Mouse (Mus musculus): ENCODE data around the gene Hoxd10. TPM values are rescaled to one million over a fixed set of nuclear protein-coding genes. Genes with fewer than 3 reads are reported as not detected.

Hoxd10 gene
- polyA plus RNA-seq, 3 experiments from 2014 or later, result not detected

DNA sequence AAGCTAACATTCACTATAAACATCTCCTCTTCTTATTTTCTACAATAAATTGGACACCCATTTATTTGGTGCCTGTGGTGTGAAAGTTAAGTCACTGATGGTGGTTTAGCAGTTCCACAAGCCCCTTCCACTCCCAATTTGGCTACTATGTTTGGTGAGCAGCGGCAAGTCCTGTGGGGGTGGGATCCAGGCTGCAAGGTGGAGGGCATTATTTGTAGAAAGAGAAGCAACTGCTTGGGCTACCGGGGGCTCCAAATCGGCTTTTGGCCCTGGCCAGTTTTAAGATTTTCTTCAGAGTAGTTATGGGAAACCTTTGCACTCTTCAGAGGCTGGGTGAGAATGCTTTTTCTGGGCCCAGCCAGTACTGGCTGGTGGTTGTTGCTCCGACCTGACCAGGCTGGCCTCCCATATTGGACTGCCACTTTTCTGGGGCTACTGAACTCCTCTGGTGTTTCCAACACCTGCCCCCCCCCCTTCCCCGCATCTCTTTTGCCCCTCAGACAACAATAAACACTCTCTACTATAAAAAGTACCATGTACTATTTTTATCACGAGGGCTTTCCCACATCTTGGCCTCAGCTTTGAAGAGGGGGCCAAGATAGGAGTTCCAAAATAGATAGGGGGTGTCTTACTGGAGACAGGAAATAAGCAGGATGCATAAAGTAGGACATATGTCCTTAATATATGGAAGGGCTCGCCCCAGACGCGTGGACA, 40.2 kb downstream of the Hoxd10 start:
- ATAC-seq, result no peak

DNA sequence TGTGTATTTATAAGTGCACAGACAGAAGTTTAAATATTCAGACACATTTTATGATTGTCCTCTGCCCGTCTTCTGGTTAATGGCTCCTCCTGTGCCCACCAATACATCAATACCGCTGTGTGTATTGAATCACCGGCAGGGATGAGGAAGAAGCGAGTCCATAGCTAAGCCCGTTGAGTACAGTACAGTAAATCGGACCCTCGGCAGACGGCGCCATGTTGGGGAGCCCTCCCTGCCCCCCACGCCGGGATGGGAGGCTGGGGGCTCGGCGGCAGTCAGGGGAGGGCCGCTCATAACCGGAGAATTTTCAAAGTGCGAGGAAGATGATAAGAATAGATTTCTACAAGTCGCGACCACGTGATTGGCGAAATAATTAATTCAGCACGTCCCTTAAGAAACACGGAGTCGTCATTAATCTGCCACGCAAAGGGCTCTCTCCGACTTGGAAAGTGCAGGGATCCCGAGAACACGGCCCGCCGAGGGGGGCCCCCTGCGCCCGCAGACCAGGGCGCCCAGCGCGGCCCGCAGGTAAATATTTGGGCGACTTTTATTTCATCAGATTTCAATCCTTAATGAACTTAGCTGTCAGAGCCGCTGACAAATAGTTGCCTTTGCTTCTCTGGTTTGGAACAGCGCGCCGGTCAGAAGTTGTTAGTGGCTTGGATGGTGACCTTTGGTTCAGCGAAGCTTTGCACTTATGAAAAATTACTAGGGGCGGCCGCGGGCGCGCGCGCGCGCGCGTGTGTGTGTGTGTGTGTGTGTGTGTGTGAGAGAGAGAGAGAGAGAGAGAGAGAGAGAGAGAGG, 41.0 kb downstream of the Hoxd10 start:
- no peak for ATAC-seq

- ATAC-seq, result no peak
These were observed 41.6 kb downstream of the Hoxd10 start for GRCm38 (mm10) chr2:74733317-74733661.

GRCm38 (mm10) chr2:74733765-74734164, 42.0 kb downstream of the Hoxd10 start:
- ATAC-seq, result no peak

GRCm38 (mm10) chr2:74734451-74734850, 42.7 kb downstream of the Hoxd10 start:
- no peak for ATAC-seq

- ATAC-seq, result no peak
These were observed 43.5 kb downstream of the Hoxd10 start for GRCm38 (mm10) chr2:74734996-74735811.

GRCm38 (mm10) chr2:74735851-74736687, 44.3 kb downstream of the Hoxd10 start:
- ATAC-seq, result no peak

DNA sequence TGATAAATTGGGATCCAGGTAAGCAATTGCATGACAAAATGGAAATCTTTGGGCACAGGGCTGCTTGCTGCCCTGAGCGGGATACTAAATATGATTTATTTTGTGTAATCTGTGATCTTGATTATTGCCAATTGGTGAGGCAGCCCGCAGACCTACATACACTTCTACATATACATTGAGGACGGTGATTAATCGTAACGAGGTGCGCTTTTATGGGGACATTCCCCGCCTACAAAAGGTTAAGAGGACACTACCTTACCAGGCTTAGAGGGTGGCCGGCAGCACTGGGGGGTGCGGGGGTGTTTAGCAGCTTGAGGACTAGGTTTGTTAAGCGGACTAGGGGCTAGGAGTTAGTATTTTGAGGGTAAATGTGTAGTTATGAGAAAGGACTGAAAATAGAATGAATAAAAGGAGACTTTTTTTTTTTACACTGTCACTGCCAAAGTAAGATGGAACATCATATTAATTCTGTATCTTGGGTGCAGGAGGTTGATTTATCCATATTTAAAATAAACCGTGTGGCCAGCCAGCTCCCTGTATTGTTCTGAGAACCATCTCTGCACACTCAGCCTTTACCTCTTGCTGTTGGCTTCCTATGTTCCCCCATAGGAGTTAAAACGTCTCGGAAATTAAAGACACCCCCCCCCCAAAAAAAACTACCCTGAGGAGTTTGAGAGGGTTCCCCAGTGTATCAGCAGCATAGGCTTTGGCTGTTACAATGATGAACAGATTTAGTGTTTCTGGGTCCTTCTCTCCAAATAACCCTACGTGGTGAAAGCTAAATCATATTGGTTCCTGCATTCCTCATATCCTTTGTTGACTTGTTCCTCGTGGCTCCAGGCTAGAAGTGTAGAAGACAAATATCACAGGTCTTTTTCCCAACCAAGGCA, 45.2 kb downstream of the Hoxd10 start:
- ATAC-seq, result no peak

DNA sequence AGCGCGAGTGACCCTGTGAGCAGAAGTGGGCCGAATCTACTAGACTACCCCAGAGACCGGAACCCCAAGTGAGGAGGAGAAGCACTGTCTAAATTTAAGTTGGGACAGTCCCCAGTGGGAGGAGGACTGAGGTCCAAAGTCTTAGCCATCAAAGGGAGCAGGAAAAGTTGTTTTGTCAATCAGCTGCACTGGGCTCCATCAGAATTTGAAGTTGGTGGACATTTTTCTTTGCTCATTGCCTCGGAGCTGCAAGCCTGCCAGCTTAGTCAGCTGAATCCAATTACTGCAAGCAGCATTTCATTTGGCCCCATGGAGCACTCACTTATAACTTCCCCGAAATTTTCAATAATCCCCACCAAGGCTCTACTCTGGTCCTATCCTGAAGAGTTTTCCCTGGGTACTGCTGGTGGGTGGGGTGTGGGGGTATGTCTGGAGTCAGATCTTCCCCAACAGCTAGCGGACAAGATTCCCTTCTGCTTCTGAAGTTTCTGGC, 45.9 kb downstream of the Hoxd10 start:
- no peak for ATAC-seq

DNA sequence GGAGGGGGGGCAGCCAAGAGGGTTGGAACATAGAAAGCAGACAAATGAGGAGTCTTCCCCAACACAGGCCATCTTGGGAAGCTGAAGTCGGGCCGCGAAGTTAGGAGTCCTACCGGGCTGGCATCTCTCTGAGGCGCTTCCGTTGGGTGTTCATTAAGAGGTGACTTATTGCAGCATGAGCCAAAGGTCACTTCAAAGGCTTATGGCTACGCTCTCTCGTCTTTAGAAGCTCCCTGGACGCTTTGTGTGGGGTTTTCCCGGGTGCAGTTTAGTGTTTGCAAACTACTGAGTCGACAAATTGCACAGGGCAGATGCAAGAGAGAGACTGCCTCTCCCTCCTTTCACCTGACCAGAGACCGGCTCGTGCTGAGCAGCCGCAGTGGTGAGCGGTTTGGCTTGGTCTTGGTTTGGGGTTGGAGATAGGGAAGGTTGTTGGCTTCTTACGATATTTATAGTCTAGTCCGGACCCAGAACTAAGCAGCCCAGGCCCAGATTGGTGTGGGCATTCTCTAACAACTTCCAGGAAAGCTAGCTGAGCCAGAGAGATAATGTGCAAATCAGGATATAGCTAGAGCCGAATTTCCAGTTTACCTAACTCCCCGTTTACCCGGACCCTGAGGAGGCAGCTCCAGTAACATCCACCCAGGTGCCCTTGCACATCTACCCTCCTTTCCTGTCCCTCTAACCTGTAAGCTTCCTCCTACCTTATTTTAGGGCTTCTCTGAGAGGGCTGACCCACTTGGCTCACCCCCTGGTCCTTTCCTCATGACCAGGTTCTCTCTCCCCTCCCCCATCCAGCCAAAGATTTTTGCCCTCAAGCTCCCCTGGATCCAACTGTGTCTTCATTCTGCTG, 47.1 kb downstream of the Hoxd10 start:
- ATAC-seq, result no peak

- no peak for ATAC-seq
These were observed 47.7 kb downstream of the Hoxd10 start for GRCm38 (mm10) chr2:74739476-74739800.

DNA sequence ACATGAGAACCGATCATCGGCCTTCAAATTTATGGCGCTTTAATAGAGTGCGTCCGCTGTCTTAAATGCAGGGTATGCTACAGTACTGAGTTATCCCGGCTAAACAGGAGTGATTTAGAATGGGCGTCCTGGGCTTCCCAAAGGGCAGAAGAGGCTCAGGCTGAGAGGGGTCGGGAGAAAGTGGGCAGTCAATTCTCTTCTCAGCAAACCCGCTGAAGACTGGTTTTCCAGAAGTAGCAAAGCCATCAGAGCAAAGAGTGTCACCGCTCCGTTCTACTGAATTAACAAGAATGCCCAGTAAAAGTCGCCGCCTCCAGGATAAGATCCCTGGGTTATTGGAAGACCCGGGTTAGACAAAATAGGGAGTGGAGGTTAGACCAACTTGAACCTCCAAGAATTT, 48.1 kb downstream of the Hoxd10 start:
- no peak for ATAC-seq

DNA sequence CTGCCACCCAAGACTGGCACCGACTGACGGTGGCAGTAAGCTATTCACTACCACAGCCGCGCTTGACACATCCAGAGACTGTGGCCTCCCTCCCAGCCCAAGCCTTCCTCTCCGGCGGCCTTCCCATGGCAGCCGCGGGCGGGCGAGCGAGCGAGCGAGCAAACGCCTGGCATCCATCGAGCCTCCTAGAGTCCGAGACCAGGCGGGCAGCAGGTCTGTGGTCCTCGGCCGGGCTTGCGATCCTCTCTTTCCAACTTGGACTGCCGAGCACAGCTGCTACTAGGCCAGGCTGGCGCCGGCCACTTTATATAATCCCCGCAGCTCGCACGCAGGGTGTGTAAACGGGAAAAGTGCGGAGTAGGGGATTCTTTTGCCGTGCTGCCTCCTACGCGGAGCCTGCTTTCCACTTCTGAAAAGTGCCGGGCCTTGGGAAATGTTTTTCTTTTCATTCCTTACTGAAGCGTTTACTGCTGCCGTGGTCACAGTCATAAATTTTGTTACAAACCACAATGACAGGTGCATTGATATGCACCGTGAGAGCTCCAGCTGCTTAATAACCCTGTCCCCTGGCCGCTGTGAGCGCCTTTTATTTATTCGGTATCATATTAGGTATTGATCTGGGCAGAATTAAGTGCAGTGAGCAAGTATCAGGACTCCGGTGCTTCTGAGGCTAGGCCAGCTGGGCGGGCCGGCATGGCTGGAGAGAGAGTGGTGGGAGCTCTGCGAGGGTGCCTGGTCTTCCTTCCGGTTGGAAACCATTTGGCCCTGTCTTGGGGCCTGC, 48.8 kb downstream of the Hoxd10 start:
- ATAC-seq, result no peak

DNA sequence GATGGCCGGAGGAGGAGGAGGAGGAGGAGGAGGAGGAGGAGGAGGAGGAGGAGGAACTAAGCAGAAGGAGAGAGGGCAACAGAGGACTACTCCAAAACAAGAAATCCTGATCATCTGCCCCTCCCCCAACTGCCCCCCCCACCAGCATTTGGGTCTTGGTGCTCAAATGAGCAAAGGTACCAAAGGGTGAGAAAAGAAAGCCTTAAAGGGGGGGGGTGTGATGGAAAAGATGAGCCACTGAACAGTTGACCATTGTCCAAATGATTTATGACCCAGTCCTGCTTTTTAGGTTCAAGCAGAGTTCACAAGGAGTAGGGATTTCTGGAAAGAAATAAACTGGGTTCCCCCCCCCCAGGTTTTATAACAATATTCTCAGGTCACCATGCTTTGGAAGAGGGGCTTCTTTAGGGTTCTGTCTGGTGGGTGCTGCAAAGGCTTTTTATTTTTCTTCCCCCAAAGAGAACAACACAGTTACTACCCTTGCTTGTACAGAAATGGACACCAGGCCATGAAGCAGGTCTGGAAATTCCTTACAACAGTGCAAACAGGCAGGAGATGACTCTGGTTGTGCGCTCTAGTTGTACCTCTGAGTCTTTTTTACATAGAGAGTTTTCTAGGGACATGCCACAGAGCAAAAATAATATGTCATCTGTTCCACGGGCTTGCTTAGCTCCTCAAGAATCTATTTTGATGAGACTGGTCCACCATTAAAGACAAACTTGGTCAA, 49.7 kb downstream of the Hoxd10 start:
- ATAC-seq, result no peak

DNA sequence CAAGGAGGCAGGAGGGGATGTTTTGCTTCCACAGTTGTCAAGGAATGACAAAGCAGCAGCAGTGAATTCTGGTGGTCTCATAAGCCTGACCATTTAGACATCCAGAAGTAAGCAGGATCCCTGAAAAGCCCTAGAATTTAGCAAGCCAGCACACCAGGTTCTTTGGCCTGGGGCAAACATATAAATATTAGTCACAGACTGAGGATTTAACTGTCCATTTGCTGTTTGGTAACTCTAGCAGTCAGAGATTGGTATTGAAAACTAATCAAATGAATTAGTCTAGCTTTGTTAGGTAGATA, 50.2 kb downstream of the Hoxd10 start:
- no peak for ATAC-seq
